Mouse (Mus musculus): Measurements from ENCODE around the gene Tmem212.
A peak's percentile ranks its signal among the peaks of the same experiment; 100 is the strongest.

The Tmem212 gene

GRCm38 (mm10) chr3:27898178-27898577, 2.0 kb upstream of the Tmem212 start:
- DNase-seq = no peak

- no peak for DNase-seq
Measured at GRCm38 (mm10) chr3:27886578-27886977, 9.6 kb downstream of the Tmem212 start.

GRCm38 (mm10) chr3:27885585-27885984, 10.6 kb downstream of the Tmem212 start:
- DNase-seq = no peak

GRCm38 (mm10) chr3:27881897-27882835, 14.0 kb downstream of the Tmem212 start:
- no peak for DNase-seq

GRCm38 (mm10) chr3:27878854-27879610, 17.1 kb downstream of the Tmem212 start:
- DNase-seq = no peak

GRCm38 (mm10) chr3:27873268-27874073, 22.7 kb downstream of the Tmem212 start:
- DNase-seq = no peak

GRCm38 (mm10) chr3:27872429-27872828, 23.7 kb downstream of the Tmem212 start:
- DNase-seq = no peak

- no peak for DNase-seq
Measured at GRCm38 (mm10) chr3:27871891-27872290, 24.3 kb downstream of the Tmem212 start.

GRCm38 (mm10) chr3:27871371-27871770, 24.8 kb downstream of the Tmem212 start:
- DNase-seq = no peak

GRCm38 (mm10) chr3:27868681-27869080, 27.5 kb downstream of the Tmem212 start:
- no peak for DNase-seq

- DNase-seq = no peak
Measured at GRCm38 (mm10) chr3:27867731-27868130, 28.4 kb downstream of the Tmem212 start.

GRCm38 (mm10) chr3:27862821-27863740, 33.1 kb downstream of the Tmem212 start:
- DNase-seq = peak; percentile 77 to 79

GRCm38 (mm10) chr3:27861601-27862000, 34.6 kb downstream of the Tmem212 start:
- DNase-seq = peak; percentile 62 to 67

- DNase-seq = no peak
Measured at GRCm38 (mm10) chr3:27861086-27861485, 35.1 kb downstream of the Tmem212 start.

GRCm38 (mm10) chr3:27859161-27859561, 37.0 kb downstream of the Tmem212 start:
- DNase-seq = peak in 1 of 2 experiments; percentile 11

GRCm38 (mm10) chr3:27858441-27859115, 37.6 kb downstream of the Tmem212 start:
- DNase-seq = no peak

GRCm38 (mm10) chr3:27856288-27856687, 39.9 kb downstream of the Tmem212 start:
- DNase-seq = no peak

- peak; percentile 13 to 33 for DNase-seq
Measured at GRCm38 (mm10) chr3:27854431-27855180, 41.6 kb downstream of the Tmem212 start.

GRCm38 (mm10) chr3:27843266-27843665, 52.9 kb downstream of the Tmem212 start:
- no peak for DNase-seq

GRCm38 (mm10) chr3:27842856-27843255, 53.3 kb downstream of the Tmem212 start:
- DNase-seq = no peak

Measured in kidney, adult 8-10 months (tissue).